Mouse (Mus musculus): Measurements from ENCODE around the gene Rac3. TPM values are rescaled to one million over a fixed set of nuclear protein-coding genes. Genes with fewer than 3 reads are reported as not detected.

Gene Rac3
- total RNA-seq, 2 experiments from 2014 or later: 1.6 TPM; not detected in 1

DNA sequence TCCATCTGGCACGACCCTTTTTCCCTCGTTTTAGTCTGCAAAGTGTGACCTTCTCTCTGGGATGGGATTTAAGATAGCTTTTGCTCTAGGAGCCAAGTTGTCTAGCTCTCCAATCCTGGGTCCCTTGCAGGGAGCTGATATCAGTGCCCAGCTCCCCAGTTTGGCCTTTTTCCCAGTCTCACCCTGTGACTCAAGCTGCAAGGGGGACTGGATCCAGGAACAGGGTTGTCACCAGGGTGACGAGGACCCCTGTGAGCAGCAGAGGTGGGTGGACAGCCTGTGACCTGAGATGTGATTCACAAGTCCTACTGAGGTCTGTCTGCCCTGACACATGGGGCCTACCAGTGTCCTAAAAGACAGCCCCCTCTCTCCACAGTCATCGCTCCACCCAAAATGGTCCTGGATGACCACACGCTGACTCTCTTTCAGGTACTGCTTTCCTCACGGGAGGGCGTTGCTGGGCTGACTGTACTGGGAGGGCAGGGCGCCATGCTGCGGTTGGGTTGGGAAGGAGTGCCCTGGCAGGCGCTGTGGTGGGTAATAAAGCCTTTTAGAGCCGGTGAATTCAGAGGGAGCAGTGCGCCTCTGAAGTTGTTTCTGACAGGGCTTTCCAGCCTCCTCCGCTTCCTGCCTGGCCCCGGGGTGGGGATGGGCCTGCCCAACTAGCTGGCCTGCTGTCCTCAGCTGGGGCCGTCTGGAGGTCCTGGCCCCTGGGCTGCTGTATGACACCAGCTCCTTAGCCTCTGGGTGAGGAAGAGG, 17.4 kb upstream of the Rac3 start:
- ATAC-seq (replicated peaks; ENCODE audit: low FRiP score, low TSS enrichment, poor library complexity, severe bottlenecking): no peak

DNA sequence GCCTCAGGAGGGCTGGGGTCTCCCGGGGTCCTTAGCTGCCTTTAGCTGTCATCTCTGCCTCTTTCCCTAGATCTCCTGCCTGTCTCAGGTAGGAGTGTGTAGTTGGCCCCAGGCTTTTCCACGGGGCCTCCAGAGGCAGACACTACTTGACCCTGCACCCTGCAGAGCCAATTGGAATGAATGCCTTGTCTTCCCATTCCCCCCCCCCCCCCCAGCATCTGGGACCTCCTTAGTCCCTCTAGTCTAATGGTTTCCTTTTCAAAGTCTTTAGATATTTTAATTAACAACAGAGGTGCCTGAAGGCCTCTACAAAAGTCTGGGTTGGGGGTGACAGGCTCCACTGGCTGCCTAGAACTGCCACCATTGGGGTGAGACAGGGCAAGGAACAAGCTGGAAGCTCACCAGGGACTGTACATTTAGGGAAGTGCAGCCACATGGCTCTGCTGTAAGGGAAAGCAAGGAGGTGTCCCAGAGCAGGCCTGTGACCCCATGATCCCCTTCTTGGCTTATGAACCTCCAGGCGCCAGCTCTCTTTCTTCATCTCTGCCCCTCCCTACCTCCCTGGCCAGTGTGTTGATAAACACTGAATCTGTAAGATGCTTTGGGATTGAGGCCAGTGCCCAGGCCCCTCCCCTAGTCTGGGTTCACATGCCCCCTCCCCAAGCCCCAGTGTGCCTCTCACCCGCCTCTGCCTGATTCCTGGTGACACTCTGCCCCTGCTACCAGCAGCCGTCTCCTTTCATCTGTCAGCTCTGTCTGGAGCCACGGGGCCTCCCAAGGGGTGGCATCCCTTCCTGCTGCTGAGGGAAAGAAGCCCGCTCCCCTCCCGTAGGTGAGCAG, 16.6 kb upstream of the Rac3 start:
- no peak for ATAC-seq (replicated peaks; ENCODE audit: low FRiP score, low TSS enrichment, poor library complexity, severe bottlenecking)

DNA sequence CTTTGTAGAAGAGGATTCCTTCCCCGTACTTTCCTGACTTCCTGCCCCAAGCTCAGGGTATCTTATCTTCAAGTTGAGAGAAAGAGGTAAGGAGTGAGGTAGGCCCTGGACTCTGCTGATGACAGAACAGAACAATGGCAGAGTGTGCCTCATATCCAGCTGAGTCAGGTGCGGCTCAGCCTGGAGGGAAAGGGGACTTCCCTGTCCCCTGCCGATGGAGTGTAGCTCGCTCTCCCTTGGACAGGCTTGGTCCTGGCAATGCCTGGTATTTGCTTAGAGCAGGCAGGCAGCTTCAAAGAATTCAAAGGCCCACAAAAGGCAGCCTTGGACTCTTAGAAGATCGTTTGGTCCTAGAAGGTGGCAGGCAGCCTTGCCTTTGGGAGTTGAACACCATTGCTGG, 15.2 kb upstream of the Rac3 start:
- ATAC-seq (replicated peaks; ENCODE audit: low FRiP score, low TSS enrichment, poor library complexity, severe bottlenecking): no peak

DNA sequence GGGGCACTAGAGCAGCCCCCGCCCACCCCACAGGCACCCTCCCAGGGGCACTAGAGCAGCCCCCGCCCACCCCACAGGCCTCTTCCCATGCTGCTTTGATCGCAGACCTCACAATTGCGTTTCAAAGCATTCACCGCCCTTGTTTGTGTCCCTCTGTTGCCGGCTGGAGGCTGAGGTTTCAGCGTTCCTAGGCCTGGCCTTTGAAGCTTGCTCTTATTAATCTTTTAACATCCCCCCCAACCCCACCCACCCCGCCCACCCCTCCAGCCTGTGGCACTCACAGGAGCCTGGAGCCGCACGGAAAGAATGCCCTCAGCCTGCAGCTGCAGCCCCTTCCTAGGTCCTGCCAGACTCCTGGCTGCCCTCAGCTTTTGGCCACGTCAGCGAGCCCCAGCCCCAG, 14.0 kb upstream of the Rac3 start:
- ATAC-seq (replicated peaks; ENCODE audit: low FRiP score, low TSS enrichment, poor library complexity, severe bottlenecking): no peak

DNA sequence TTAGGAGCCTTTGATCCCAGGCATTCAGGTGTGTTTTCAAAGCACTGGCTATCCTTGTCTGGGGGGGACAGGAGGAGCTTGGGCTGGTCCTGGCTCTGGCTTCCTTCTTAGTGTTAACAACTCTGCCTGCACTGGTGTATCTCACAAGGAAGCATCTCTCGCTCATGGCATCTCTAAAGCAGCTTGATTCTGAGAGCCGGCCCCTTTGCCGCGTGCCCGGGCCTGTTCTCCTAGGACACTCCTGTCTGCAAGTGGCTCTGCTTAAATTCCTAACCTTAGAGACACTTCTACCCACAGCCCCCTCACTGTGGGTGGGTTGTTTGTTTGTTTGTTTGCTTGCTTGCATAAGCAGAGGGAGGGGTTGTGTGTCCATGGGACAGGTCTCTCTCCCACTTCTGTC, 13.3 kb upstream of the Rac3 start:
- no peak for ATAC-seq (replicated peaks; ENCODE audit: low FRiP score, low TSS enrichment, poor library complexity, severe bottlenecking)

DNA sequence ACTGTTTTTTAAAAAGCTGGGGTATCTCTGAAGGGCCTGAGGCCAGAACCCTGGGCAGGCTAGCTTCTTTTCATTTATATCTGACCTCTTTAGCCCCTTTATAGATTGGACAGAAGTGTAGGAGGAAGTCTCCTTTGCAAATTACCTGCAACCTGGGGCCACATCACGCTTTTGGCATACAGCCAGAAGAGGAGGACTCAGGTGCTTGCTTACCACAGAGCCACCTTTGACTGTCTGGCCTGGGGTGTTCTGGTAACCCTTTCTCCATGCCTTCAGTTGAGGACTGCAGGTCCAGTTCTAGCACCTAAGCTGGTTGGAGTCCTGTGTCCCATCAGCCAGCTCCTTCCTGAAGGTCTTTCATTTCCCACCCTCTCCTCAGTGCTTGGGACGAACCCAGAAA, 11.7 kb upstream of the Rac3 start:
- ATAC-seq (replicated peaks; ENCODE audit: low FRiP score, low TSS enrichment, poor library complexity, severe bottlenecking): no peak

DNA sequence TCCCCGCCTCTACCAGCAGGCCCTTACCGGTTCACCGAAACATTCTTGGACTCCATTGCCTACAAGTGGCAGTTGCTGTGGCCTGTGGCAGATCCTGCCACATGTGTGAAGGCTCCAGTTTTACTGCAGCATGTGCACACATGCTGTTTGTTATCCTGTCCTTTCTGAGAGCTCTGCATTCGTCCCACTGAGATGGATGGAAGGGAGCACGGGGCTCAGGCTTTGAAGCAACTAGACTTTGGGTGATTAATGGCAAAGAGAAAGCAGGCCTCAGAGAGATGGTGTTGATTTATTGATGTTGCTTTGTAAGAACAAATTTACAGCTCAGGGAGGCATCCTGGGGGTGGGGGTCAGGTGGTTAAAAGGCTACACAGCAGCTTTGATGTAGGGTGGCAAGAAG, 10.6 kb upstream of the Rac3 start:
- ATAC-seq (replicated peaks; ENCODE audit: low FRiP score, low TSS enrichment, poor library complexity, severe bottlenecking): no peak

DNA sequence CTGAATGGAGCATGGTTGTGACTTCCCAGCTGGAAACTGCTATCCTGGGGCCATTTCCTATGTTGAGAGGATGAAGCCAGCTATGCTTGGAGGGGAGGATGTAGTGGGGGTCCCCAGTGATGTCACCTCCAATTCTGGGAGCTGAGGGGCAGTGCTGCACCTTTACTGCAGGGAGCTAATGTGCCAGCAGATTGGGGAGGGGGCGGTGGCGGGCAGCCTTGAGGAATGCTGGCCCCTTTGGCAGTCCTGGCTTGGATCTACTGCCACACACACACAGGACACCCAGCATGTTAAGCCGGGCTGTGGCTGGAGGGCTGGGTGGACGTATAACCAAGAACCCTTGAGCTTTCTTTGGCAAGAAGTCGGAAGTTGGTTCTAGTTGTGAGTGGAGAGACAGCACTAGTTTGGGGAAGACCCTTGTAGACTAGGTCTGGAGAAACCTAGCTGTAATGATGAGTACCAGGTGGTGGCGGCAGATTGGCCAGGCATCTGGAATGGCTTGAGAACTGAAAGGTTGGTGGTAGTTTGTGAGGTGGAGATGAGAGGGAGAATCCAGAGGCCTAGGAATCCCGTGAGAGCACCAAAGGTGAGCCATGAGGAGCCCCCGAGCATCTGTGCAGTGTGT, 9.2 kb upstream of the Rac3 start:
- no peak for ATAC-seq (replicated peaks; ENCODE audit: low FRiP score, low TSS enrichment, poor library complexity, severe bottlenecking)

DNA sequence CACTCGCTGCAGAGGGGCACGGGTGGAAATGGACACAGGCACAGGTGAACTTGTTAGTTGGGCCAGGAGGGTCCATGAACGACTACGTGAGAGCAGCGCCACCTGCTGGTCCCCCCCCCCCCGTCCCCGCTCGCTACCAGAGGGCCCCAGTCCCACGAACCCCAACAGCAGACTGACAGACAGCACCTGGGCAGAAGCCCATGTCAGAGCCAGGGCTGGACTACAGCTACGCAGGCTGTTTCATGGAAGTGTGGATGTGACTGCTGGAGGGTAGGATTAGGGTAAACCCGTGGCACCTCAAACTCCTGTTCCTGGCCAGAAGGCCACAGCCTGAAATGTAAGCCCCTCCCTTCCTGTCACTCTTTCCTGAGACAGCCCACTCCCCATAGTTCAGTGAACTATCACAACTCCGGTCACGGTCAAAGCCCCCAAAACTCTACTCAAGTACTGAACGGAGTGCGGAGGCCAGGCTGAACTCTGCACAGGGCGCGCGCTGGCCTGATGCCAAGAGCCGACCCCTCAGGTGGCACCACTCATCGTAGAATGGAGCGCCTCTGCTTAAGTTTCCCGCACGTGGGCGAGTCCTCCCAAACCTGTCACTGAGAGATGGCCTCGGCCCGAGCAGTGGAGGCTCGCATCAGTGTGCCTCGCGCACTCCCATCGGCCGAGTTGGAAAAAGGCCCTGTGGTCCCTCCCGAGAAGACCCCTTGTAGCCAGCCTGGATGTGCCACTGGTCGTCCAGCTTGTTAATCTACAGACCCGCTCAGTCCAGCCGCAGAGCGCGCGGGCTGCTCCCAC, 8.3 kb upstream of the Rac3 start:
- ATAC-seq (replicated peaks; ENCODE audit: low FRiP score, low TSS enrichment, poor library complexity, severe bottlenecking): peak; percentile 29

DNA sequence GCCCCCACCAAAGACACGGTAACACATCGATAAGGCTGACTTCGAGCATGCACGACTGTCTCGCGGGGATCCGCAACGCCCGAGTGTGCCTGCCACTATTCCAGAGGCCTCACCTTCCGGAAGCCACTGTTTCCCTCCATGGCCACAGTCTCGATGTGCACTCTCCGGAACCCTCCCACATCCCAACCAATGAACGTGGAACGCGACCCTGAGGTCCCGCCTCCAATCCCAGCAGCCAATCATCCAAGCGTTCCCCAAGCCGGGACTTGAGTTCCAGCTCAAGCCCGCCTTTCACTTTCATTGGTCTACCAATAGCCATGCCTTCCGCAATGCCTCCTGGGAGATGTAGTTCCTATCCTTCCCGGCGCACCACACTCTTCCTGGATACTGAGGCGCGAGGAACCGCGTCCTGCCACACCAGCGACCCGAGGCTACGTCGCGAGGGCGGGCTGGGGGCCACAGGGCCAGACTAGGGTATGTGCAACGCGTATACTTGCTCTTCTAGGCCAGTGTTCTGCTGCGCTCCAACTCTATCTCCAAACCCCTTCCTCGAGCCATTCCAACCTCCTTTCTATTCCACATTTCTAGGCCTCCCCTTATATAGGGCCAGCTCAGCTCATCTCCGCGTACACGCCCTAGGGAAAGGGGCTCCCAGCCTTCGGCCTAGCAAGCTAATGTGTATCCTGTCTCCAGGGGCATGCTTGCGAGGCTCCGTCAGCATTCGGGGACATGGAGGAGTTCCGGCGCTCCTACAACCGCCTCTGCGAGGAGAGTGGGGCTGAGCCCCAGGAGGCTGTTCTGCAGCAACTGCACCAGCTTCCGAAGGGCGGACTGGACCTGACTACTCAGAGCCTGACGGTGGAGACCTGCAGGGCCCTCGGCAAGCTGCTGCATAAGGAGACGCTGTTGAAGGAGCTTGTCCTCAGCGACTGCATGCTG, 7.4 kb upstream of the Rac3 start, which contains the start of the genes Cenpx and Lrrc45:
Gene Cenpx, minus strand, starts transcription at position 159 of the 939 bp plus-strand sequence.
Gene Lrrc45, plus strand, starts transcription at position 346 of the 939 bp plus-strand sequence.
- peak; percentile 95 for ATAC-seq (replicated peaks; ENCODE audit: low FRiP score, low TSS enrichment, poor library complexity, severe bottlenecking)

DNA sequence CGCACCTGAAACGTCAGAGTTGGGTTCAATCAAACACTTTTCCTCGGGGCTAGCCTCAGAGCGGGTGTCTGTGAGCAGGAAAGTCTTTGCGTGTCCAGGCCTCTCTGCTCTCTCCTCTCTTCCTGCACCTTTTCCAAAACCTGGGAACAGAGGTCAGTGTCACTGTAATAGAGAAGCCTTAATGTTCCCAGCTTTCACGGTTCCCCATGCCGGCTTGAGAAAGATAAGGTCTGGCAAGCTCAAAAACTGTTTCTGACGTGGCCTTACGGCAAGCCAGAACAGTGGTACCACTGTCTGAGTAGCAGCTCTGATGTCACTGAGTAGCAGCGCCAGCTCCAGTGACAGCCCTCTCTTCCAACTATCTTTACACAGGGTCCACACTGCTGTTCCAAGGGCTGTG, 6.7 kb upstream of the Rac3 start:
- no peak for ATAC-seq (replicated peaks; ENCODE audit: low FRiP score, low TSS enrichment, poor library complexity, severe bottlenecking)

DNA sequence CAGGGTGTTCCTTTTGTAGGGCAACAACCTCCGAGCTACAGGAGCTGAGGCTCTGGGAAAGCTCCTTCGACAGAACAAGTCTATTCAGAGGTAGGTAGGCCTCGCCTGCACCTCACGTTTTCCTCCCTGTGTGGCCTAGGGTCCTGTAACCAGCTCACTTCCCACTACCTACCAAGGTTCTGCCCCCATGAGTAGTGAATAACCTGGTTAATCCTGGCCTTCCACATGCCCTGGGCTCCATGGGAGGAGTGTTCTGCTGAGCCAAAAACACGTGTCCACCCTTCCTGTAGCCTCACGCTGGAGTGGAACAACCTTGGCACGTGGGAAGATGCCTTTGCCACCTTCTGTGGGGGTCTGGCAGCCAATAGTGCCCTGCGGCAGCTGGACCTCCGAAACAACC, 6.1 kb upstream of the Rac3 start:
- ATAC-seq (replicated peaks; ENCODE audit: low FRiP score, low TSS enrichment, poor library complexity, severe bottlenecking): no peak

DNA sequence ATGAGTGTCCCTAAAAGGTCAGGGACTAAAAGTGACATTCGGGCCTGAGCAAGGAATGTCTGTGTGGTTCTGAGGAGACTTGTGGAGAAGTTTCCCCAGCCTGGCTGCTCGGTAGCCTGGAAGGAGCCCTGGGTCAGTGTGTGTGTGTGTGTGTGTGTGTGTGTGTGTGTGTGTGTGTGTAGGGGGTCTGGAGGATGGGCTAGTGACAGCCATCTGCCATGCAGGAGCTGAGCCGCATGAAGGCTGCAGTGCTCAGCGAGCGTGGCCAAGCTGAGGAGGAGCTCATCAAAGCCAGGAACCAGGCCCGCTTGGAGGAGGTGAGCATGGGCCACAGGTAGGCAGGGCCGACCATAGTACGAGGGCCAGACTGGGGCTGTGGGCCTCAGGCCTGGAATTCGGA, 2.0 kb upstream of the Rac3 start:
- ATAC-seq (replicated peaks; ENCODE audit: low FRiP score, low TSS enrichment, poor library complexity, severe bottlenecking): no peak

DNA sequence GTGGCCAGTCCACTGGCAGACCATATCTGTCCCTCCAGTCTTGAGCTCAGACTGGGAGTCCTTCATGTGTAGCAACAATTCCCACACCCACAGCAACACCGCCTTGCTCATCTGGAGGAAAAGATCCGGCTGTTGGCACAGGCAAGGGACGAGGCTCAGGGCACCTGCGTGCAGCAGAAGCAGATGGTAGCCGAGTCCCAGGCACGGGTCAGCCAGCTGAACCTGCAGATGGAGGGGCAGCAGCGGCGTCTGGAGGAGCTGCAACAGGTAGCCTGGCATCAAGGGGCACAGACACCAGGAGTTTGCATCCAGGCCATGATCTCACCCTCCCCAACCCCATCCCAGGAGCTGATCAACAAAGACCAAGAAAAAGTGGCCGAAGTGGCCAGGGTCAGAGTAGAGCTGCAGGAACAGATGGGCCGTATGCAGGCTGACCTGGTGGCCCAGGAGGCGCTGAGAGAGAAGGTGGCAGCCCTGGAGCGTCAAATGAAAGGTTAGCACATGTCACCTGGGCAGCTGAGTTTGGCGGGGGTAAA, 1.4 kb upstream of the Rac3 start:
- no peak for ATAC-seq (replicated peaks; ENCODE audit: low FRiP score, low TSS enrichment, poor library complexity, severe bottlenecking)

DNA sequence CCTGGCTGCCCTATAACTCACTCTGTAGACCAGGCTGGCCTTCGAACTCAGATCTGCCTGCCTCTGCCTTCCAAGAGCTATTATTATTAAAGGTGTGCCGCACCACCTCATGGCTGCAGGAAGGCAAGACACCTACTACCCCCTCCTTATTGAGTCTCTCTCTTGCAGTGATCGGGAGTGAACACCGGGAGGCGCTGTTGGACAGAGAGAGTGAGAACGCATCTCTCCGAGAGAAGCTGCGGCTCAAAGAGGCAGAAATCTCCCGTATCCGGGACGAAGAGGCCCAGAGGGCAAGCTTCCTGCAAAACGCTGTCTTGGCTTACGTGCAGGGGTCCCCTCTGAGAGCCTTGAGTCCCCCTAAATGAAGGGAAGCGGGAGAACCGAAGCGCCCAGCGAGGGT, 820 bp upstream of the Rac3 start:
- peak; percentile 76 for ATAC-seq (replicated peaks; ENCODE audit: low FRiP score, low TSS enrichment, poor library complexity, severe bottlenecking)

DNA sequence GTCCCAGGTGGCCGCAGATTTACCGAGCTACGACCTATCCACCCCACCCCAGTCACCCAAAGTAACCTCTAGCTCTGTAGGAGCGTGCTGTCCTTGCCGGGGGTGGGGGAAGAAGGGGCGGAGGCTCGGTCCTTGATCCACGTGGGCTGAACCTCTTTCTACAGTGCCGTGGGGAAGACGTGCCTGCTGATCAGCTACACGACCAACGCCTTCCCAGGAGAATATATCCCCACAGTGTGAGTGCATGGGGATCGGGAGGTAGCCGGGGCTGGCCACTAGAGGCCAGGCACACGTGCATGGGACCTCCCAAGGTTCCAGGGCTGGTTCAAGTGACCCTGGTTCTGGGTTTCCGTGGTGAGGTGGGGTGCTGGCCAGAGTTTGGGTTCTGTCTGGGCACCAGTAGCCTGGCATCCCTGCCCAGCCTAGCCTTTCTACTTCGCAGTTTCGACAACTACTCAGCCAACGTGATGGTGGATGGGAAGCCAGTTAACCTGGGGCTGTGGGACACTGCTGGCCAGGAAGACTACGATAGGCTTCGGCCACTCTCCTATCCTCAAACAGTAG, 879 bp downstream of the Rac3 start:
- no peak for ATAC-seq (replicated peaks; ENCODE audit: low FRiP score, low TSS enrichment, poor library complexity, severe bottlenecking)

DNA sequence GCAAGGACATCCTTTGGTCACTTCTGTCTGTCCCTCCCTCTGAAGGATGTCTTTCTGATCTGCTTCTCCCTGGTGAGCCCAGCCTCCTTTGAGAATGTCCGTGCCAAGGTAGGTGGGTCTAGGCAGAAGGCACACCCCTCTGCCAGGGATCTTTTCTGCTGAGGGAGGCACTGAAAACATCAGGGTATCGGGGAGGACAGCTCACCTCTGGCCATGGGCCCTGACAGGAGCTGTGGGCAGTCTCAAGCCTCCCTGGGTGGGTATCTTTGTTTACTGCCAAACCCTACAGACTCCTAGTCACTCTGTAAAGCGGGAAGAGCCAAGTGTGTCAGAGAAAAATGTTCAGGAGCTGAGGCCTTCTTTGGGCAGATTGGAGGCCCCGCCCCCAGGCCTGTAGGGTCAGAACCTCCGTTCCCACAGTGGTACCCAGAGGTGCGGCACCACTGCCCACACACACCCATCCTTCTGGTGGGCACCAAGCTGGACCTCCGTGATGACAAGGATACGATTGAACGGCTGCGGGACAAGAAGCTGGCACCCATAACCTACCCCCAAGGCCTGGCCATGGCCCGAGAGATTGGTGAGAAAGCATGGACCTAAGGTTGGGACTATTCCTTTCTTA, 1.6 kb downstream of the Rac3 start:
- ATAC-seq (replicated peaks; ENCODE audit: low FRiP score, low TSS enrichment, poor library complexity, severe bottlenecking): no peak

DNA sequence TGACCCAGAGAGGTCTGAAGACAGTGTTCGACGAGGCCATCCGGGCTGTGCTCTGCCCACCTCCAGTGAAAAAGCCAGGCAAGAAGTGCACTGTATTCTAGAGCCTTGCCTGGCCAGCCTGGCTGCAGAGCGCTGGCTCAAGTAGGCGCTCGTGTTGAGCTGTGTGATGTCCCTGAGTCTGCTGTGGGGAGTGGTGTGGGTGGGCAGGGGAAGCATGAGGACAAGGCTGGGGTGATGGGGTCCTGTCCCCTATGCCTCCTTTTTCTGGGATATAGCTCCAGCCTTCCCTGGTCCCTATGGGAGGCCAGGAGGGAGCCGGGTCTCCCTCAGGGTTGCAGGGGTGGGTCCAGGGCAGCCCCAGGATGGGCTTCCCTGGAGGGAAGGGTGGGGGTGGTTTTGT, 2.2 kb downstream of the Rac3 start:
- ATAC-seq (replicated peaks; ENCODE audit: low FRiP score, low TSS enrichment, poor library complexity, severe bottlenecking): no peak

Measured in megakaryocyte-erythroid progenitor cell, adult 5-6 weeks (primary cell).